Mouse (Mus musculus) brown adipose tissue, adult 24 weeks (tissue): Measurements from ENCODE around the gene Nup35. TPM values are rescaled to one million over a fixed set of nuclear protein-coding genes. Genes with fewer than 3 reads are reported as not detected.

ENCODE experiments used
- H3K27ac ChIP-seq: fragments of 200-500 bp; replicated peaks from 2 replicates; pipeline ENCODE4 v1.5.1; 2012; ENCODE audit warnings: low read depth, mild to moderate bottlenecking, low read length
- H3K4me1 ChIP-seq: fragments of 200-500 bp; 2 replicates; pipeline ENCODE4 v1.6.1; 2012; ENCODE audit warnings: low read length, mixed read lengths; ENCODE audit not compliant: control insufficient read depth, insufficient read depth, insufficient read length
- H3K4me3 ChIP-seq: fragments of 200-500 bp; 2 replicates; pipeline ENCODE4 v1.5.1; 2012; ENCODE audit warnings: low read depth, mild to moderate bottlenecking, low read length, moderate library complexity; ENCODE audit not compliant: insufficient read depth
- polyA plus RNA-seq: library from polyadenylated mRNA; stranded (reverse); fragments of >200 nt; gene quantifications from 2 replicates; pipeline ENCODE4 v1.2.4, GENCODE M21; 2012; ENCODE audit not compliant: missing spikeins, insufficient read depth, insufficient read length

Gene Nup35
- polyA plus RNA-seq, 1 experiment = 10.6 TPM

DNA sequence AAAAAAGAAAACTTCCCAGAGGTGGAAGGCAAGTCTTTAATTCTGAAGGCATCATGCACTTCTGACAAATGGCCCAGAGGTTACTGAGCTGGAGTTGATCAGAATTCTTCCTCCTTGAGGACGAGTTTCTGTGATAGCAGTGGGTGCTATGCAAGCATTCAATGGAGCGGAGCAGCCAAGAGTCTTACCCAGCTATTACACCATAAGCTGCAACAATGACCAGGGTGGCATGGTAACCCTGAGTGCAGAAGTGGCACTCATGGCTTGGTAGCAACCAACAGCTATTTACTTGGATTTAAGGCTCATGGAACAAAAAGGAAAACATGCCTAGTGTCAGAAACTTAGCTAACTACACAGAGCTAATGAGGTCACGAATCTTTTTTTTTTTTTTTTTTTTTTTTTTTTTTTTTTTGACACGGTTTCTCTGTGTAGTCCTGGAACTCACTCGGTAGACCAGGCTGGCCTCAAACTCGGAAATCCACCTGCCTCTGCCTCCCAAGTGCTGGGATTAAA lies 66.7 kb downstream of the Nup35 start:
- no peak overlapping the region for H3K27ac ChIP-seq
- H3K4me3 ChIP-seq = no peak overlapping the region
- H3K4me1 ChIP-seq = no peaks in the 10 kb centered on the region

DNA sequence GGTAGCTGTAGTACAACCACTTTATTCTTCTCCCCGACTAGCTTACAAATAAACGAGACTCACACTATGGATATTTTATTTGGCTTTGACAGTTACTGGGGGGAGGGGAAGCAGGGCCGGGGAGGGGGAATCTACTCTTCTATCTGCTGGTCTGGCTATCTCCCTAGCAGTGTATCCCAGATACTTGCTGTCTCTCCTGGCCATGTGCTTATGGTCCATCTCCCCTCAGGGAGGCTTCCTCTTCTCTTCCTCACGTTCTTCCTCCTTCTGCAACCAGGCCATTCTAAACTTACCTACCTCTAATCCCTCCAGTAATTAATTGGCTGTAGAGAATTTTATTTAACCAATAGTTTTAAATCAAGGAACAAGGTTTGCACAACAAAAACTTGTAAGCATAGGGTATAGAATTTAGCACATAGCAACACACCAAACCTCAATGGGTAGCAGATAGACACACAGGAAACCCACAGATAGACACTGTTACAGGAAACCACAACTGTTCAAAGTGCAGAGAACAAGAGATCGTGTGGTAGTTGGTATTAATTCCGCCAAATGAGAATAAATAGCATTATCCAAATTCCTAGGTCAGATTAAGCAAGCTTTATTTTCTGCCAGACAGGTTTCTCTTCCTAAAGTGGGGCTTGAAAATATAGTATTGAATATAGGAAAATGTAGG lies 67.5 kb downstream of the Nup35 start:
- Histone ChIP-seq H3K4me1 (no peaks in the 10 kb centered on the region), H3K27ac (no peak overlapping the region), H3K4me3 (no peak overlapping the region)

- H3K4me3 ChIP-seq = no peak overlapping the region
- H3K4me1 ChIP-seq = no peaks in the 10 kb centered on the region
- no peak overlapping the region for H3K27ac ChIP-seq
These were observed 71.2 kb downstream of the Nup35 start for GRCm38 (mm10) chr2:80688261-80688660.

GRCm38 (mm10) chr2:80707429-80707828 lies 90.4 kb downstream of the Nup35 start:
- Histone ChIP-seq H3K4me3 (no peak overlapping the region), H3K4me1 (no peaks in the 10 kb centered on the region), H3K27ac (no peak overlapping the region)

Other genes with a start within 250 kb of the Nup35 start
- not detected in 2 replicates for gene Frzb, start 169.6 kb upstream of the Nup35 start, polyA plus RNA-seq
- 80.9 and 88.8 TPM in 2 replicates for gene Nckap1, start 35.9 kb upstream of the Nup35 start, polyA plus RNA-seq
- gene Dusp19, start 191 bp upstream of the Nup35 start, polyA plus RNA-seq = 15.9 and 20.5 TPM in 2 replicates